Mouse (Mus musculus) ovary, postnatal 14 days (tissue): Measurements from ENCODE around the gene Dynll2.
A peak's percentile ranks its signal among the peaks of the same experiment; 100 is the strongest.

Experiments used
- DNase-seq: peaks from one replicate; pipeline ENCODE4 v3.0.0; 2022; ENCODE audit warnings: low spot score

The Dynll2 gene

DNA sequence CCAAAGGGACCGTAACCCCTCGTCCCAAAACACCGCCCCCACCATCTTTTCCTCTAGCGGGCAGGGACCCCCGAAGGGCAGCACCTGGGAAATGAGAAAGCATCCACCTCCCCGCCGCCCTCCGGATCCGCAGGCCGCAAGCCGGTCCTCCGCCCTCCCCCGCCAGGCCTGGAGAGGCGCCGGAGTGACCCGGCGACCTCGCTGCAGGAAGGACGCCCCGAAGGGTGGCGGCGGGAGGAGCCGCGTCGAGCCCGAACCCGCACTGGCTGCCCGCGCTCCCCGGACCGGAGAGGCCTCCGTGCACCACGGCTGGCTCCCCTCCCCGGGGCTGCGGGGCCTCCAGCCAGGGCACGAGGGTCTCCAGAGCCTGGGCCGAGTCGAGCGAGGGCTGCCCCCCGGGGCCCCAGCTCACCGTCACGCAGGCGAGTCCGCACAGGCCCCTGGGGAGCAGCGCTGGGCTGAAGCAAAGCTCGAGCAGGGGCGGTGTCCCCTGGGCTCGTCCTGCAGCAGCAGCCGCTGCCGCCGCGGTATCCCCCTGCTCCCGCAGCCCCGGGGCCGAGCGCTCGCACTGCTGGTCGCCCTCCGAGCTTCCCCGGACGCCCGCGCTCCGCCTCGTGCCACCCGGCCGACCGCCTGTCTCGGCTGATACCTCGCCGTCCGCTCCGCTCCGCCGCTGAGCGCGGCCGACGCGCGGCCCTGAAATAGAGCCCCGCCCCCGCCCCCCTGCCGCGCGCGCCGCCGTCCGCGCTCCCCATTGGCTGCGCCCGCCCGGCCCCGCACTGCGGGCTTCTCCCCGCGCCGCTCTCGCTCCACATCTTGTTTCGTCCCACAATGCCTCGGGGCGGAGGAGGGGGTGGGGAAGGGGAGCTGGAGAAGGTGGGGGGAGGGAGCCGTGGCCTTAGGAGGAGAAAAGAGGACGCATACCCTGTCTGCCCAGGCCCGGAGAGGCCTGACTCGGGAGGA is at the start of gene Dynll2:
Dynll2 (minus strand) TSS at position 703 of the 963 bp plus-strand sequence.
- peak; percentile 74 for DNase-seq

DNA sequence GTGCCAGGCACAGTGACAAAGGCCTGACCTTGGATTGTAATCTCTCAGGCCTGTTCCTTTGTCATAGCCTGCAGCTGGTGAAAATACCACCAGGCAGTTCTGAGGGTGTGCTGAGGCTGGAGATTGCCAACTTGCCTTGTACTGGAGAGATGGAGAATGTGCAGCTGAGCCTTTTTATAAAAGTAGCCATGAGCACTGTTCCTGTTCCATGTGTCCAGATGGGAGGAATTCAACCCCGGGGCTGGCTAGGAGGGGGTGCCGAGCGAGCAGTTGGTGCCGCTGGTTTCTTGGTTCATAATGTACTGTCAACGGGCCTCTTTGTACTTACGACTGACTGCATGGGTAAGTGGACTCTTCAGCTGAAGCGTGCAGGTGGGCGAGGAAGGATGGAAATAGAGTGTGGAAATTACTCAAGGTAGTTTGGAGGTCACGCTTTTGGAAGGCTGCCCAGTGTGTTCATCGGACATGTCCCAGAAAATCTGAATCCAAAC is 49.5 kb upstream of the Dynll2 start:
- no peak for DNase-seq

DNA sequence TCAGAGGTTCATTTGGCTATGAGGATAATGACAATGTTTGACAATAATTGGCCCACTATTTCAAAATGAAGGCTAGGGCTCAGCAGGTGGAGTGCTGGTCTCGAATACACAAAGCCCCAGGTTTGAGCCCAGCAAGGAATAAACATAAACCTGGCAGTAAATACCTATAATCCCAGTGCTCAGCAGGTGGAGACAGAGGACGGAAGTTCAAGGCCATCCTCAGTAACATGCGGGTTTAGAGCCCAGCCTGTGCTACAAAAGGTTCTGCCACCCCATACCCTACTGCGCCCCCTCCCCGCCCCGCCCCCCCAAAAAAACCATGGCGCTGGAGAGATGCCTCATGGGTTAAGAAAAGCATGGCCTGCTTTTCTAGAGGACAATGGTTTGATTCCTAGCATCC is 48.6 kb upstream of the Dynll2 start:
- DNase-seq: no peak

DNA sequence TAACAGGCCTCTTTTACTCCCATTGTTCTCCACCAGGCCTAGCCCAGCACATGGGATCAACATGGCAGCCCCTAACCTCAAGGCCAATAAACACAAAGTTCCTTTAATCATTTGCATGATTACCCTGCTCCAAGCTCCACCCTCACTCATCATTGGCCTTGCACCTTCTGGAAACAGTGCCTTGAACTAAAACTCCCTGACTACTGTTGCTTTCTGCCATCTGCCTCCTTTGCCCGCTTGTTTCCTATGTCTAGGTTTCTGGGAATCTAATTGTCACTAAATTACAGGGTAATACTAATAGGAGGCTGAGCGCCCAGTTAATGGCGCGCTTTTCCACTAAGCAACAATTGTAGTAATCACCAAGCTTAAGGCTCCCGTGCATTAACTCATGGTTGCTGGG is 44.4 kb upstream of the Dynll2 start:
- no peak for DNase-seq

DNA sequence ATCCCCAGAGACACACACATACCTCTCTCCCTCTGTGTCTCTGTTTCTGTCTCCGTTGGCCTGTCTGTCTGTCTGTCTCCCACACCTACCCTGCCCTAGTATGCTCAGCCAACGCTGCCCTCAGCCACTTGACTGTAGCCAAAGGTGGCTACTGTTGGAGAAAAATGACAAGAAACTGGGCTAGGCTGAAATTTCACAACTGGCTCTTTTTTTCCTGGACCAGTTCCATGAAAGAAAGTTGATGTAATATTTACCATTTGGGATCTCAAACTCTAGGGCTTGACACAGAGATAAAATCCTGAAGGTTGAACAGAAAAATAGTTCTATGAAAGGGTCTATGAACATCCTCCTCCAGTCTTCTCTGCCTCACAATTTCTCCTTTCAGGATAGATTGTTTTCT is 43.5 kb upstream of the Dynll2 start:
- no peak for DNase-seq

DNA sequence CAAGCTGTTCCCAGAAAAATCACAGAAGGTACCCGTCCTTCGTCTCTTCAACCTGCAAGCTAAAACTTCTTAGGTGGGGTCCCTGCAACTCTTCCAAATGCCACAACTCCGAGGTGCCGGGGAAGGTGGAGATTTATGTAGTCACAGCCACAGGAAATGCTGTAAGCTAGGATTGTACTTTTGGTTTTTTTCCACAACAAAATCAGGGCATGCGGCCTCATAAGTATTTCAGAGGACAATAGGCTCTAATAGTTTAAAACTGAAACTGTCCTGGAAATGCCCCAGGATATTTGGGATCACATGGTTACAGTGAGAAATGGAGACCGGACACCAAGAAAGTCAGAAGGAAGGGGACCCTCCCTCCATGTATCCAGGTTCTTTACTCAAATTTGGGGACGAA is 42.9 kb upstream of the Dynll2 start:
- no peak for DNase-seq

DNA sequence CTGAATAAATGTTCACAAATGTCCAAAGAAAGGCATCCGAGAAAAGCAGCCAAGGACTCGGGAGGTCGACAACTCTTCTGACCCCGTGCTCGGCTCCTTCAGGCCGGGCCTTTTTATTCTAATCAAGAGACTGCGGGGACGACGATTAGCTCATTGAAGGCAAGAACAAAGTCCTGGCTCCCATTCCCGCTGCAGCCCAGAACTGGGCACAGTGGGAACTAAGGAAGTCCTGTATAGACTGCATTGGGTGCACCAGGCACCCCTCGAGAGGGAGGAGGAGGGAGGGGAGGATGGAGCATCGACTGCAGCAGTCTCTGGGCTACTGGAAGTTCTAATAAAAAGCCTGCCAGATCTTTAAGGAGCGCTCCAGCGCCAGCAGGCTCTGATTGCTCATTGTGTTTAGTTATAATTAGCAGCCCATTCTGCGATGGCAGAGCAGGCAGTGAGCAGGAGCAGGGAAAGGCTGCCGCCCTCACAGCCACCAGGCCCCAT is 40.9 kb upstream of the Dynll2 start:
- DNase-seq: no peak

DNA sequence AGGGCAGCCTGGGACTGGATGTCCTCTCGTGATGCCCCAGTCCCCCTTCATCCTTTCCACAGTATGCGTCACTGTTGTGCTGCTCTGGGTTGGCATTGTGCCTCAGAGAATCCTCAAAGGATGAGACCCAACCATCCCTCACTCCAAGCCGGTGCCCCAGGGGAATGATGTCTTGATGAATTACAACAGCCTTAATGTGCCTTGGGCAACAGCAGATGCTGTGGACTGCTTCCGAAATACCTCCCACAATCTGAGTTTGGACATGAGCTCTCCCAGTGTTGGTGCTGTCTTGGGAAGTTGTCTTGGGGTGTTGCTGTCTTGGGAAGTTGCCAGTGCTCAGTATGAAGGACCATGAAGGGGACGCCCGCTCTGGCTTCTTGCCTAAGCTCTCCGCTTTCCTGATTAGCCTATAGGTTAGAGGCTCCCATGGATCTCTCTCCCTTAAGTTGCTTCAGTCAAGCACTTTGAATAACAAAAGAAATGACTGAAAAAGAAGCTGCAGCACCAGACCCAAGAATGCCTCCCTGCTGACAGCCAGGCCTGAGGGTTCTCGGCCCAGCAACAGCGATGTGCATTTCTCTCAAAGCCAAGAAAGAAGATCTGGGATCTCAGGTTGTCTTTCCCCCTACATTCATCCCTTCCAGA is 40.2 kb upstream of the Dynll2 start:
- no peak for DNase-seq

DNA sequence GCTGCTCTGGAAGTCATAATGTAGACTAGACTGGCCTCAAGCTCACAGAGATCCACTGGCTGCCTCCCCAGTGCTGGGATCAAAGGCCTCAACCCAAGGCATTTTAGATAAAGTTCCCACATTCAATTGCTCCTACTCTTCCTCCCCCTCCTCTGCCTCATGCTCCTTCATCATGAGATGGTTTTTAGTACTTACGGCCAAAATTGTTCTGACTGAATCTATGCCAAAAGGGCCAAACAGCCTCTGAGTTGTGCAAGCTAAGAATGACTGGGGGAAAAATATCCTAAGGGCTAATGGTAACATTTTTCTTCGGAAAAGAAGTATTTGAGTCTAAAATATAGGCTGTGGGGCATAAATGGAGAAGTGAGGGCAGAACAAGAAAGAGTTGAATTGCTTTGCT is 36.6 kb upstream of the Dynll2 start:
- DNase-seq: no peak

DNA sequence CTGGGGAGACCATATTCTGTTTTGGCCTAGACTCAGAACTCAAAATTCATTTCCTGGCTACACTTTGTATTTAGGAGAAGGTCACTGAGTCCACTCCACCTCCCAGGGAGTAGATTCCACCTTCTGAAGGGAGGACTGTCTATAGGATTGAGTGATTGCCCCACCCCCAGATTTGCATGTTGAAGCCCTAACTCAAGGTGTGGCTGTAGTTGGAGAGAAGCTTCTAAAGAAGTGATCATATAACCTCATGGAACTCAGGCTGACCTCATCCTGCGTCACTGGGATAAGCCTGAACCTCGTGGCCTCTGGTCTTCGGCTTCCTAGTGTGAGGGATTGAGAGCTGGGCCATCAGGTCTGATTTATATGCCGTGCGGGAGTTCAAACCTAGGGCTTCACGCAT is 28.5 kb upstream of the Dynll2 start:
- DNase-seq: no peak

DNA sequence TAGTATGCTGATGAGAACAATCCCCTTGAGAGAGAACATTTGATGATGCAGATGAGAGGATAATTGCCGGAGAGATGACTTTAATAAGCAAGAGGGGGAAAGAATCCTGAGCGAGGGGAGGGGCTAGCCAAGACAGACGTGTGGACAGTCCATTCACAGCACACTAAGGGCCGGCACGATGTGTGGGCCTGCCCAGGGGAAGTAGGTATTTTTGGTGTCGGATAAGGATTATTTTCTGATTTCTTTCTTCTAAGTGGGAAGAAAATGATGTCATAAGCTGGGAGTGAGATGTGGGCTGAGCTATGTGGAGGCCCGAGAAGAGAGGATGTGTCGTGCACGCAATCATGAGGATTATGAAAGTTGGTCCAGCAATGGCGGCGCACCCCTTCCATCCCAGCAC is 27.8 kb upstream of the Dynll2 start:
- no peak for DNase-seq

DNA sequence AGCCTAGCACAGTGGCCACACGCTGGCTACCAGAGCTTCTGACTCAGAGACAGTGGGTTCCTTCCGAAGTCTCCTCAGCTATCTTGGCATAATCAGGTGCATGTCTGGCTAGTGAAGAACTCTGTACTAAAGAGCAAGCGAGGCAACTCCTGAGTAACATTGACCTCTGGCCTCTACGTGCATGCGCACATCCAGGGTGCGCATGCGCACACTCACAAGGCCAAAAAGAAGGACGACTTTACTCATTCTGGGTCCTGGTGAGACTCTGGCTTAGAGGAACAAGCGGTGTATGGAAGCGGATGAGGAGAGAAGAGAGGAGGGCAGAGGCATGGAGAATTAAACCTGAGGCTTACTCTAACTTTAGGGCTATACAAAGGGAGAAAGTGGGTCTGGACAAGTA is 26.3 kb upstream of the Dynll2 start:
- no peak for DNase-seq

DNA sequence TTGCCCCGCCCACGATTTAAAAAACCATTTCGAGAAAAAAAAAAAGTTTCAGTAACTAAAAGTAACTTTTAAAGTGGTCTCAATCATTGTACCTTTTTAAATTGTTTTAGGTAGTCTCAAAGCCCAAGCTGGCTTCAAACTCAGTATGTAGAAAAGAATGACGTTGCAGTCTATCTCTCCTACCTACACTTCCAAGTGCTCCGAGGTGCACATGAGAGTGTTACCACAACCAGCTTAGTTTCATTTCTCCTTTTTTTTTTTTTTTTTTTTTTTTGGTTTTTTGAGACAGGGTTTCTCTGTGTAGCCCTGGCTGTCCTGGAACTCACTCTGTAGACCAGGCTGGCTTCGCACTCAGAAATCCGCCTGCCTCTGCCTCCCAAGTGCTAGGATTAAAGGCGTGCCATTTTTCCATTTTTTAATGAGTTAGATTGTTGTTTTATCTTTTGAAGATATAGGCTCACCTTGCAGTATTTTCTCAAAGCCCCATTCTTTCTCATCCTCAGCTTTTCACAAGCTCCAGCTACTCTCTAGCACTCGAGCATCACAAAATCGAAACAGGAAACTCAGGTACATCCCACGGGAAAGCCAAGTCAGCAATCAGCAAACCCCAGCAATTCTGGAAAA is 25.4 kb upstream of the Dynll2 start:
- no peak for DNase-seq

DNA sequence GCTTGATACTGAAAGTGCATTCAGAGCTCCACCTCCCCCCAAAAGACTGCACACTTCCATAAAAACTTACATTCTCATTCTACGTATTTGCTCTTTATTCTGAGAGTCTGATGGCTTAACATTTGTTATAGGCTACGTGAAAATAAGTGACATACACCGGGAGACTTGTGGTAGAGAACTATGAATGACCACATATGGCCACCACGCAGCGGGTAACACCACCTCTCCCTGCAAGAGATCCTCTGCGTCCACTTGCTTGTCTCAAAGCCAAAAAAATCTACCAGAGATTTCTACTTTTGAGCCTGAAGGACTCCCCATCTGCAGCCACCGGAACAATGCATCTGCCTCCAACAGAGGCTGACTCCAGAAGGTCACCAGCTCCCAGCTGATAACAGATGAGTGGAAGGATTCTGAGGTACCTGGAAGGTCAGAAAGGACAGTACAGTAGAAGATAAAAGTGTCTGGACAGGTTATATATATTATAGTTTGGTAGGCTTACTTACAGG is 24.6 kb upstream of the Dynll2 start:
- DNase-seq: no peak

DNA sequence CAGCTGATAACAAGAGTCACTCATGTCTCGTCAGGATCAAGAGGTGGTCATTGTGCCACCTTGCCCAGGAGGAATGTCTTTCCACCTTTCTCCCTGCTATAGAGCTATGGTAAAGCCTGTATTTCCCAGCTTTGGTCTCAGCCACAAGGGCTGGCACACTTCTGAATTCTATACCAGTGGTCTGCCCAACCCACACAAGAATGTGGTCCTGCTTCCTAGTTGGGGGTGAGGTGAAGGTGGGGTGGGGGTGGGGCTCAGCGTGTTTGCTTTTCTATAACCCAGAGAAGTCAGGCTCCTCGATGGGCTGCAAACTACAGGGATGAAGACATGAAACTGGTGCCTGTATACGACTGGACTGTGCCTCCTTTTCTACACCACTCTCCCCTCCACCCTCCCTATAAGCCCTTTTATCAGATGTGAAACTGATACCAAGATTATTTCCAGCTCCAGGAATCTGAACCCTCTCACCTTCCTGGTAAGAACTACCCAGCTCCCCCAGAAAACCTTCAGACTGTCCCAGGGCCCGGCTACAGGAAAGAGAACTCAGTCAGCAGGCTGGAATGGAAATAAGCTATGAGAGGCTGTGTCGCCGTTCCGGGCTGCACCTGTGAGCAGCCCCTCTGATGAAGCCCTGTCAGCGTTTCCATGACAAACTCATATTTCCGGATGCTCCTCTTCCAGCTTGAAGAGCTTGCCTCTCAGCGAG is 24.0 kb upstream of the Dynll2 start:
- DNase-seq: no peak

DNA sequence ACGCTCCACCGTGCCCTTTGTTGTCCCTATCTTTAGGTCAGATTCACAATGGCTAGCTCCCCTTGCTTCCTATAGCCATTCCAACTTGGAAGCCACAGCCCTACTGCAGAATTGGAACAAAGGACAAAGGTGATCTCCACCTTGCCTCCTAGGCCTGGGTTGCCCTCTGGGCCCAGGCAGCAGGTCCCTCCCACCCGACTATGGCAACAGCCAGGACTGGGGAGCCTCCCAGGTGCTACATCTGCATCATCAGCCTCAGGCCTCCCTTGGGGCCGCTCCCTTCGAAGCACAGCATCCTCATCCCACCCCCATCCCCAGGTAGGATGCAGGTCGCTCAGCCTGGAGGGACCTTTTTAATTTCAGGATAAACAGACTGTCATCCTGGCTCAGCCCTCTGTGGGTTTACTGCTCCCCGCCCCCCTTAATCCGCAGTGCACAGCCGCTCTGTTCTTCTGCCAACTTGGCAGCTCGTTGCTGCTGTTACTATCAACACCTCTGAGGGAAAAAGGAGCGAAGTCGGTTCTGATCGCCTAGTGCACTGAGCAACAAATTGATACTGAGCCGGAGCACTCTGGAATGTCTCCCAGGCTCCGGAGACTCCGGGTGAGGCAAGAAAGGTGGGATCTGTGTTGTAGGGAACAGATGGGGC is 22.3 kb upstream of the Dynll2 start:
- DNase-seq: peak; percentile 30

DNA sequence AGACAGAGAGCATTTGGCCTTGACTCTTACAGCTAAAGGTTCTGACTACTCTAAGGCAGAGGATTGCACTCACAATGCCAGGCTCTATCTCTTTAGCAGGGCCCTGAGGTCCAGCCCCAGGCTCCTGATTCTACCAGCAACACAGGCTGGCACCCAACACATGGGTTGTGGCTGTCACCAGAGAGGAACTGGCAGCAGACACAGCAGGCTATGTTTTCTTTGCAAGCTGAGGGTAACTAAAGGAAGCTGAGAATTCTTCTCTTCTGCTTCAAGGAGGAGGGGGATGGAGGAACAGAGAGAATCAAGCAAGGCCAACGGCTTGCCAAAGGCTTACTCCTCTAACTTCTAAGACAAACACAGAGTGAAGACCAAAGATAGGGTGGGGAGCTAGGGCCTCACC is 21.3 kb upstream of the Dynll2 start:
- DNase-seq: no peak

DNA sequence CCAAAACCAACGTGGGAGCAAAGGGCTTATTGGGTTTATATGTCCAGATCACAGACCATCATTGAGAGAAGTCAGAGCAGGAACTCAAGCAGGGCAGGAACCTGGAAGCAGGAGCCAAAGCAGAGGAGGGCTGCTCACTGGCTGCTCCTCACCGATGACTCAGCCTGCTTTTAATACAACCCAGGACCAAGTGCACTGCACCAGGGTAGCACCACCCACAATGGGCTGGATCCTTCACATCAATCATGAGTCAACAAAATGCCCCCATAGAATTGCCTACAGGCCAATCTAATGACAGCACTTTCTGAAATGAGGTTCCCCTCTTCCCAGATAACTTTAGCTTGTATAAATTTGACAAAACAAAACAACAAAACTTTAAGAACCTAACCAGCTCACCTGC is 16.8 kb upstream of the Dynll2 start:
- no peak for DNase-seq

DNA sequence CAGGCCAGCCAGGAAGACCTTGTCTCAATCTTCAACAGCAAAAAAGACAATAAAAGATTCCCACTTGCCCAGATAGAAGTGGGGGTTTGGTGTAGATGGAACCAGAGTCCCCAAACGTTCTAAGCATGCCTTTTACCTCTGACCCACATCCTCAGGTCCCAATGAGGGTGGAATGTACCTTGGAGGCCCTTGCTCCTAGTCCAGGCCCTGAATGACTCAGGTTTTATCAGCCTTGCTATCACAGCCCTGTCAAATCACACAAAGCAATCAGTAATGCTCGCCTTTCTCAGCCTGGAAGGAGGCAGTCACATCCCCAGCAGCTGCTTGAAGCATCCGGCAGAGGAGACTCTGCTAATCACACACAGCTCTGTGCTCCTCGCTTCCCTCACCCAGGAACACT is 15.4 kb upstream of the Dynll2 start:
- no peak for DNase-seq

DNA sequence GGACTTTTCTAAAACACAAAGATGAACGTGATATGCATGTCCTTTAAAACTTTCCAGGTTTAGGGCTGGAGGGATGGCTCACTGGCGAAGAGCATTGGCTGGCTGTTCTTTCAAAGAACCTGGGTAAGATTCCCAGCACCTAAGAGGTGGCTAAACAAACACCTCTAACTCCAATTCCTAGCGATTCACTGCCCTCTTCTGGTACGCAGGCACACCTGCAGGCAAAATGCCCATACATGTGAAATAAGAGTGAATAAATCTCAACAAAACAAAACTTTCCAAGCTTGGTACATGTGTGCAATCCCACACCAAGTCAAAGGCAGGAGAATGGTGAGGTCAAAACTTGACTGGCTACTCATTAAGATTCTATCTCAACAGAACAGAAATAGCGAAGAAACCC is 12.4 kb upstream of the Dynll2 start:
- DNase-seq: no peak

DNA sequence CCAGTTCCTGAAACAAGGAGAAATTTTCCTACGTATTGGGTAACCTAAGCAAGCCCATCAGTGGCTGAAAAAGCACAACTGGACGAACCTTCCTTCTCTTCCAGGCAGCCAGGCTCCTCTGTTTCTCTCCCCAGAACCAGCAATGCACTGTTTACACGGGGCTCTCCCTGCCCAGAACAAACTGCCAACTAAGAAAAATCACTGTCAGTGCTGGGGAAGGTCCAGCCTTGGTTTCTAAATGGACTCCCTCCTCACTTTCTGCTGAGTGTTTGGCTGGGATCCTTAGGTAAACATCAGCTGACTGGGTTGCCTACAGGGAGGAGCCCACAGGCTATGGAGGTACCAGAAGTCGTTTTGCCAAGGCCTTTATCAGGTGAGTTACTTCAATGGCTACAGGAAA is 4.5 kb upstream of the Dynll2 start:
- DNase-seq: no peak
